Mouse (Mus musculus) embryonic fibroblast, embryonic 13.5 days (primary cell): ENCODE results near the gene 4921539E11Rik.

Source experiments
- CTCF ChIP-seq: IDR thresholded peaks from 2 replicates; pipeline ENCODE4 v1.5.1; 2011; ENCODE audit warnings: mild to moderate bottlenecking, control low read depth, low read length, moderate library complexity, borderline replicate concordance; ENCODE audit not compliant: insufficient read depth
- POLR2A ChIP-seq: IDR thresholded peaks from 2 replicates; pipeline ENCODE4 v1.6.1; 2011; ENCODE audit warnings: low read depth, mild to moderate bottlenecking, control low read depth, low read length, moderate library complexity

DNA sequence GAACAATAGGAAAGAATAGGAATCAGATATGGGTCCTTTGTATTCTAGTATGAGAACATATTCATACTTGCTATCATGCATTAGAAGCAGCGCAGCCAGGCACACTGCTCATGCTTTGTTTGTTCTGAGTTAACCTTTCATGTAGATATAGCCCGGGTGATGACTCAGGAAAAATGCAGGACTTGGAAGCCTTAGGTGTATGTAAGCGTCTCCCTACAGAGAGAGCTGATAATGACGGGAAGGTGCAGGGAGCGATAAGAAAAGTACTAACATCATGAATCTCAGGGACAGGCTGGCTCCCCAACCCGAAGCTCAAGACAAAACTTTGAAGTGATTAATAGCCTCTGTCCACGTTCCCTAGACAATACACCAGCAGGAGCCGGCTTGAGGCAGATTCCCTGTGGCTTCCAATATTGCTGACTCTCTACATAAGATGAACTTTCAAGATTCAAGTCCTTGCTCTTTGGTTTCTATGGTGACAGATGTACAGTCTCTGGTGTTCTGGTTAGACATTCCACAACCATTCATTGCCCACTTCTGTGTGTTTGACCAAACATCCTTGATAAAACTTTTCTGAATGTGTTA is 26.8 kb downstream of the 4921539E11Rik start:
- TF ChIP-seq CTCF (no peak), POLR2A (no peak)
